Mouse (Mus musculus) bone marrow macrophage, adult 2 months (primary cell): Measurements from ENCODE around the gene Plekhd1. TPM values are rescaled to one million over a fixed set of nuclear protein-coding genes. Genes with fewer than 3 reads are reported as not detected.
A peak's percentile ranks its signal among the peaks of the same experiment; 100 is the strongest.

Experiments used
- H3K27ac ChIP-seq: 2 replicates; pipeline ENCODE4 v1.5.1; 2012; ENCODE audit warnings: low read depth, low read length; ENCODE audit not compliant: insufficient read depth
- H3K4me1 ChIP-seq: 2 replicates; pipeline ENCODE4 v1.6.1; 2012; ENCODE audit warnings: low read length; ENCODE audit not compliant: control insufficient read depth, insufficient read depth
- H3K4me3 ChIP-seq: 2 replicates; pipeline ENCODE4 v1.5.1; 2012; ENCODE audit warnings: mild to moderate bottlenecking, low read length, moderate library complexity; ENCODE audit not compliant: insufficient read depth
- CTCF ChIP-seq: IDR thresholded peaks from 2 replicates; pipeline ENCODE4 v1.5.1; 2012; ENCODE audit warnings: low read depth, mild to moderate bottlenecking, low read length, moderate library complexity
- POLR2A ChIP-seq: IDR thresholded peaks from 2 replicates; pipeline ENCODE4 v1.6.1; 2012; ENCODE audit warnings: mild to moderate bottlenecking, low read depth, low read length, borderline replicate concordance
- polyA plus RNA-seq: library from polyadenylated mRNA; stranded (reverse); fragments of >200 nt; gene quantifications from 2 replicates; pipeline ENCODE4 v1.2.4, GENCODE M21; 2012; ENCODE audit not compliant: missing spikeins, insufficient read depth, insufficient read length

Gene Plekhd1
- polyA plus RNA-seq, 1 experiment, result not detected

DNA sequence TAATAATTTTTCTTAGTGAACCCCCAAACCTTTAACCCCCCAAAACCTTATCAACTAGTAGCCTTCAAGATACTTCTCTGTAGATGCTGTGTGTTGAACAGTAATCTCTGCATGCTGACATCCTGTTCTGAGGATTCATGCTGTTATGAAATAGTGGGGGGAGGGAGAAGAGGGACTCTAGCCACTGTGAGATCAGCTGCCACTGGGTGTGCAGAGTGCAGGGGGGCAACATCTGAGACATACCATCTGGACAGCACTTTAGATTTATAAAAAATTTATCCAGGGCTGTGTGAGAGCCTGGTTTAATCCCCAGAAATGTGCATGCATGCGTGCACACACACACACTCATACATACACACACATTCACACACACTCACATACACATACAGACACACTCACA is 52.2 kb downstream of the Plekhd1 start:
- H3K27ac ChIP-seq, result no peak overlapping the region
- TF ChIP-seq CTCF, result no peak
- TF ChIP-seq POLR2A, result no peak

DNA sequence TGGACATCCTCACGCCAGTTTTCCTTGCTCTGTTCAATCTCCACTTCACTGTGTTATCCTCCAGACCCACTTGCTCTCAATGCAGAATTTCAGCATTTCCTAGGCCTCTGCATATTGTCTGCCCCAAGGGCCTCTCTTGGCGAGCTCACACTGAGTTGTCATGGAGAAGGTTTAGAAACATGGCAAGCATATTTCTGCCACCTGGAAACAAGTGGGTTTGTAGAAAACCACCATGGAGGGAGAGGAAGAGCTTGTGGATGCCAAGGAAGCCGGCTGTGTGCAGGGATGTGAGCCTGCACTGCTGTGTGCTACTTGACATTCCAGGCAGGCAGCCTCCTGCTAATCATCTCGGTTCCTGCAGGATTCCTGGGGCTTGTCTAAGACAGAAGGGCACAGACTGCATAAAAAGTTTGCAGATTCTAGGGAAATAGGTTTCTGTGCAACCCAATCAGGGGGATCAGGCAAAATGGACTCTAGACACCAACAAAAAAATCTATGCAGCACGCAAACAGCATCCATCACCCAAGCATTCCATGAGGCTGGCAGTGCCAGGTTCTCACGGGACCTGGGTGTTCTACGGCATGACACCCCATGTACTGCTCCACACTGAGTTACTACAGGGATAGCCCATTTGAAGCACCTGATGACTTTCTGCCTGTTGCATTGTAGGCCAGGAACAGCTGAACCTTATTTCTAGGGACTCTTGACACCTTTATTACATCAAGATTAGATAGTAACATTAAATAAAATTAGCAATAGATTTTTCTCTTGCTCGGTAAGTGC is 53.8 kb downstream of the Plekhd1 start:
- no peak for TF ChIP-seq CTCF
- no peak for TF ChIP-seq POLR2A
- Histone ChIP-seq H3K27ac (no peak overlapping the region), H3K4me3 (no peak overlapping the region), H3K4me1 (no peaks in the 10 kb centered on the region)

More for the DNA sequence above, 52.2 kb downstream of the Plekhd1 start:
- H3K4me3 ChIP-seq, result no peak overlapping the region
- no peaks in the 10 kb centered on the region for H3K4me1 ChIP-seq

DNA sequence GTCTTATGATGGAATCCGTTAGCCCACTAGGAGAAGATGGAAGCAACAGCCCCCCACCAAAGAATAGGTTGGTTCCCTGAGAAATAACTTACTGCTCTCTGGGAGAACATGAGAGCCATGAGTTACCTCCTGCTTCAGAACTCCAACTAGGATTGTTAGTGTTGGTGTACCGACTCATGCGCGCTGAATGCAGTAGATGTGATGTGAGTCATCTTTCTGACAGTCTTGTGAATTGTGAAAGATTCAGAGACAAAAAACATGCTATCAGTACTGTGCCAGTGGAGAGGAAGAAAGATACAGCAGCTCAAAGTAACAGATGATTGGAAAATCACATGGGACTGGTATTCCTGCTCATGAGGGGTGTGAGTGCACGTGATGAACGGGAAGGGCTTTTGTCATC is 59.2 kb downstream of the Plekhd1 start:
- no peak overlapping the region for H3K4me3 ChIP-seq
- H3K27ac ChIP-seq, result no peak overlapping the region
- H3K4me1 ChIP-seq, result no peaks in the 10 kb centered on the region
- no peak for TF ChIP-seq CTCF
- no peak for TF ChIP-seq POLR2A

DNA sequence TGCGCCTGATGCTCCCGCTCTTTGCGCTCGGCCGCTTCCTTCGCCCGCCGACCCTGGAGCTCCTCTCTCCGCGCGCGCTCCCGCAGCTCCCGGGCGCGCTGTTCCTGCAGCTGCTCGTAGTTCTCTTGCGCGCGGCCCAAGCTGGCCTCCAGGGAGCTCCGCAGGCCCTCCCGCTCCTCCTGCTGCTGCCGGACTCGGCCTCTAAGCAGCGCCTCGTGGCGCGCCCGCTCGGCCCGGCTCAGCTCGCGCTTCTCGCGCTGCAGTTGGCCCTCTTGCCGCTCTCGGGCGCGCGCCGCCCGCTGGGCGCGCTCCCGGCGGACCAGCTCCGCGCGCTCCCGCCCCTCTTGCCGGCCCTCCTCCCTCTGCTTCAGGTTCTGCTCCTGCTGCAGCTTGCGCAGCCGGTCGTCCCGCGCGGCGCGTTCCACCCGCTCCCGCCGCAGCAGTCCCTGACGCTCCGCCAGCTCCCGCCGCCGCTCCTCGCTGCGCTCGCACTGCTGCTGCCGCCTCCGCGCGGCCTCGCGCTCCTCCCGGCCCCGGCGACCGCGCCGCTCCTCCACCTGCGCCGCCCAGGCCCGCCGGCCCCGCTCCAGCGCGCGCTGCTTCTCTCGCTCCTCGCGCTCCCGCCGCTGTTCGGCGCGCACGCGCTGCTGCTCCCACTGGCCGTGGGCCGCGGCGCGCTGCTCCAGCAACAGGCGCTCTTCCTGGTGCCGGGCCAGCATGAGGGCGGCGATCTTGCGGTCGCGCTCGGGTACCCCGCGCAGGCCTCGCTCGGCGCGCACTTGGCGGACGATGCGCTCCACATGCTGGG is 65.6 kb downstream of the Plekhd1 start:
- TF ChIP-seq POLR2A (no peak), CTCF (no peak)
- no peaks in the 10 kb centered on the region for H3K4me1 ChIP-seq
- no peak overlapping the region for H3K27ac ChIP-seq
- peak overlapping the region; percentile 62 for H3K4me3 ChIP-seq

DNA sequence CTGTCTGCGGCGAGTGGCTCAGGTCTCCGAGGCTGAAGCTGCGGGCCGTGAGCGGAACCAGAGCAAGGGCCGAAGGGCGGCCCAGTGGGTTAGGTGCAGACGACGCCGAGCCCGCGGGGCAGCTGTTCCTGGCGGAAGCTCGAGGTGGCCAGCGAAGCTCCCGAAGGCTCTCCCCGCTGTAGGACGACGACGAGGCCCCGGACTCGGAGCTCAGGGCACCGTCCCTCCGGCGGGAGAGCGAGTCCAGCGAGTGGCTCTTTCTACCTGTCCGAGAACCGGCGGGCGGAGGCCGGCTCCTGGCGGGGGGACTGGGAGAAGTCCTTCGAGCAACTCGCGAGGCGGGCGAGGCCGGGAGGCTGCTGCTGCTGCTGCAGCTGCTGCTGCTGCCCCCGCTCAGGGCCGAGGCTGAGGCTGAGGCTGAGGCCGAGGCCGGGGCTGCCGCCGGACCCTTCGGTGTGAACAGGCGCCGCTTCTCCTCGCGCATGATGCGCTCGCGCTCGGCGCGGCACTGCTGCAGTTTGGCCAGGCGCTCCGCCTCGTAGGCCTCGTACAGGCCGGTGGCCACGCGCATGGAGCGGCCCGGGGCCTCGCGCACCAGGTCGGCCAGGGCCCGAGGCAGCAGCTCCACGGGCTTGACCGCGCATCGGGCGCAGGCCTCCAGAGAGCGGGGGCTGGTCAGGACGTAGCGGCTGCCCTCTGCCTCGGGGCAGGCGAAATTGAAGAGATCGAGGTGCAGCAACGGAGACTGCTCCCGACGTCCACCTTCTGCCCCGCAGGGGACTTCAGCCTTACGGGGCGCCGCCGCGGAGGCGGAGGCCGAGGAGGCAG is 66.4 kb downstream of the Plekhd1 start:
- Histone ChIP-seq H3K4me3 (peak overlapping the region; percentile 62), H3K27ac (no peak overlapping the region), H3K4me1 (no peaks in the 10 kb centered on the region)
- no peak for TF ChIP-seq POLR2A
- no peak for TF ChIP-seq CTCF

DNA sequence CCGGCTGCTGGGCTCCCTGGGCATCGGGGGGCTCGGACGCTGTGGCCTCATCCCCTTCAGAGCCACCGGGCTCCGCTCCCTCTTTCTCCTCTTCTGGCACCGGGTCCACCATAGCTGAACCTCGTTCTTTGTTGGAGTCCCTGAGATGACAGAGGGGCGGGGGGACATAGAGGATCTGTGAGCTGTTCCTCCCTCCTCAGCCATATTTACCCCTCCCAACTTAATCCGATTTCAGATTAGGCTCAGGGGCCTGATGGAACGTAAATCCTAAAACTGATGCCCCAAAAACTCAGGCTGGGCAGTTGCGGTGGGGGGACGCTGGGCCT is 67.0 kb downstream of the Plekhd1 start:
- H3K4me3 ChIP-seq, result no peak overlapping the region
- TF ChIP-seq POLR2A, result no peak
- no peak for TF ChIP-seq CTCF
- H3K4me1 ChIP-seq, result no peaks in the 10 kb centered on the region
- no peak overlapping the region for H3K27ac ChIP-seq

DNA sequence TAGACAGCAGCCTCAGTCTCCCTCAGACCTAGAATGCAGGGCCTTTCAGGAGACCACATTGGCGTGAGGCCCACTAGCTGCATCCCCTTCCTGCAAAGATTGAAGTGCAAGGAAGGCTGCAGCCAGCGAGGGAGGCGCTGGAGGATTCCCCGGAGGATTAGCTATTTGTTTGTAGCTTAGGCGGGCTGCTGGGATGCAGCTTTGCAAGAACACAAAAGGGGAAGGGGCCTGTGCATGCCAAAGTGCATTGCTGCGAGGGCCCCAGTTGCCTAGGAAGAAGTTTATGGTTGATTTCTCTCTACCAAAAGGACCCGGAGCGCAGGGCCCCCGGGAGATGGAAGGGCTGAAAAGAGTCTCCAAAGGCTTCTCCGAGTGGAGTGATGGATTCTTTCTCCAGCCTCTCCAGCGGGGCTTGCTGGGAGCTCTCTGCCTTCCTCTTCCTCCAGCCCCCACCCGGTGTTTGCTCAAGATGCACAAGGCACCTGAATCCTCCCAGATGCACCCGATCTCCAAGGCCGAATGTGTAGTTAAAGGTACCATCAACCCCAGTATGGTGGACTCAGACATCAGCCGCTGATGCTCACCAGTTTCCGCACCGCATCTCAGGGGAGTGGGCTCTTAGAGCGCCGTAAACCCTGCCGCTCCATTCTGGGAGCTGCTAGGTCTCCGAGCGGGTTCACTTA is 67.5 kb downstream of the Plekhd1 start:
- Histone ChIP-seq H3K27ac (no peak overlapping the region), H3K4me3 (no peak overlapping the region), H3K4me1 (no peaks in the 10 kb centered on the region)
- TF ChIP-seq CTCF (no peak), POLR2A (no peak)

DNA sequence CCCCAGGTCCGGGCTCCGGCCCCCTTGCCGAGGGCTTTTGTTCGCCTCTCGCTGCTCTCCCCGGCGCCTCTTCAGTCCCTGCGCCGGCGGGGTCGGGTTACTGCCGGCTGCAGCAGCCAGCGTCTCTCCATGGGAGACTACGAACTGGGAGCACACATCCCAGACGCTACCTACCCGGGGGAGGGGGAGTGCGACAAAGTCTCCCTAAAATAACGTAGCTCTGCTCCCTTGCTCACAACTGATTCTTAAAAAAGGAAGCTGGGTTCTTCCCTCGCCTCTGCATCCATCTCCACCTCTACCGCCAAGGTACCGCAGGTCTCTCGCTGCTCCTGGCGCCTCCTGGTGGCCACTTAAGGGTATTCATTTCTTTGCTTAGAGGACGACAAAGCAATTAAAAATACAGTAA is 68.0 kb downstream of the Plekhd1 start, which contains the start of gene Ccdc177:
Ccdc177 (minus strand) TSS at position 292 of the 406 bp plus-strand sequence.
- H3K27ac ChIP-seq, result no peak within 1 kb of the TSS
- H3K4me3 ChIP-seq, result no peak within 1 kb of the TSS
- H3K4me1 ChIP-seq, result no peaks in the 10 kb centered on the region
- TF ChIP-seq POLR2A (no peak), CTCF (peak; percentile 98)

DNA sequence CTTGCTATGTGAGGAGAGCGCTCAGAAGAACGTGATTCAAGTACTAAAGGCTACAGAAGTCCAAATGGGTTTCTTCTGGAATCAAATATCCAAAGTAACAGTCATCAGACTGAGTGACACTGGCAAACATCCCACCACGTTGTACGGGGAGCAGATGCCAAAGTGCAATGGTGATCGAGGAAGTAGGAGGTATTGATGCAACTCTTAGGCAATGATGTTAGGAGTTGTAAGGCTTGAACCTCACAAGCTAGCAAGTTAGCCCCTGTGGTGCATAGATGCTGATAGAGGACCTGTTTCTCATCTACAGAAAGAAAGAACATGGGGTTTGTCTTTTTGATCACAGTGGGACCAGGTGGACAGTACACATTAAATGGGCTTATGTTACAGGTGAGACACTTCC is 70.6 kb downstream of the Plekhd1 start:
- no peaks in the 10 kb centered on the region for H3K4me1 ChIP-seq
- no peak overlapping the region for H3K27ac ChIP-seq
- no peak overlapping the region for H3K4me3 ChIP-seq
- TF ChIP-seq CTCF, result no peak
- no peak for TF ChIP-seq POLR2A
